Mouse (Mus musculus) heart, embryonic 14.5 days (tissue): ENCODE measurements around the gene Cd2bp2. TPM values are rescaled to one million over a fixed set of nuclear protein-coding genes. Genes with fewer than 3 reads are reported as not detected.
A peak's percentile ranks its signal among the peaks of the same experiment; 100 is the strongest.

Source experiments
- ATAC-seq: fragments of 200-750 bp; cut with Nextera tagmentation; 2 replicates; pipeline ENCODE4 v1.8.0; 2017; ENCODE audit warnings: low read depth, moderate TSS enrichment; ENCODE audit not compliant: insufficient number of reproducible peaks, insufficient read depth, low FRiP score
- H3K27ac ChIP-seq, 2 experiments: fragments of 200-500 bp in 1 of 2; fragments of 300-500 bp in 1 of 2; sonication (generic) in 1 of 2; replicated peaks in 1 of 2; 2 replicates each; pipeline ENCODE4 v1.5.1; 2012 to 2014; ENCODE audit warnings: low read depth in 2 of 2, low read length in 2 of 2, control low read depth in 1 of 2, mild to moderate bottlenecking in 1 of 2, mixed read lengths in 1 of 2; ENCODE audit not compliant: control insufficient read depth in 1 of 2, insufficient read depth in 1 of 2
- H3K27me3 ChIP-seq: fragments of 300-500 bp; sonication (generic); 2 replicates; pipeline ENCODE4 v1.6.1; 2014; ENCODE audit warnings: mild to moderate bottlenecking, low read length, control low read depth; ENCODE audit not compliant: control insufficient read depth, insufficient read depth
- H3K36me3 ChIP-seq: fragments of 300-500 bp; sonication (generic); 2 replicates; pipeline ENCODE4 v1.6.1; 2014; ENCODE audit warnings: mild to moderate bottlenecking, control low read depth, low read length, mixed read lengths; ENCODE audit not compliant: control insufficient read depth, insufficient read depth
- H3K4me1 ChIP-seq, 2 experiments: fragments of 200-500 bp in 1 of 2; fragments of 300-500 bp in 1 of 2; sonication (generic) in 1 of 2; 2 replicates each; pipeline ENCODE4 v1.6.1; 2012 to 2014; ENCODE audit warnings: low read length in 2 of 2, control low read depth in 1 of 2, mixed read lengths in 1 of 2; ENCODE audit not compliant: control insufficient read depth in 2 of 2, insufficient read depth in 2 of 2
- H3K4me2 ChIP-seq: fragments of 300-500 bp; sonication (generic); 2 replicates; pipeline ENCODE4 v1.6.1; 2014; ENCODE audit warnings: mild to moderate bottlenecking, low read length
- H3K4me3 ChIP-seq, 2 experiments: fragments of 200-500 bp in 1 of 2; fragments of 300-500 bp in 1 of 2; sonication (generic) in 1 of 2; 2 replicates each; pipeline ENCODE4 v1.5.1; 2012 to 2014; ENCODE audit warnings: low read length in 2 of 2, mild to moderate bottlenecking in 2 of 2, control low read depth in 1 of 2, low read depth in 1 of 2, moderate library complexity in 1 of 2; ENCODE audit not compliant: control insufficient read depth in 1 of 2, insufficient read depth in 1 of 2
- H3K9ac ChIP-seq: fragments of 300-500 bp; sonication (generic); 2 replicates; pipeline ENCODE4 v1.6.1; 2014; ENCODE audit warnings: mild to moderate bottlenecking, low read length
- H3K9me3 ChIP-seq: fragments of 300-500 bp; sonication (generic); 2 replicates; pipeline ENCODE4 v1.6.1; 2016; ENCODE audit warnings: low read length, control low read depth; ENCODE audit not compliant: control insufficient read depth
- WGBS: fragments of 180-500 bp; shearing (Covaris S2); extraction: QIAGEN DNeasy Blood & Tissue Kit; methylation state at CpG from one replicate; pipeline ENCODE4 v1.1.7; 2014; 5-methylcytosine and 5-hydroxymethylcytosine counted together
- polyA plus RNA-seq: library from polyadenylated mRNA; unstranded; fragments of >200 nt; fragmentation: Nextera tagmentation; extraction: Ambion mirVana; gene quantifications from 2 replicates; pipeline ENCODE4 v1.2.1, GENCODE M21; 2014

The Cd2bp2 gene
- polyA plus RNA-seq, 1 experiment from 2014 or later = 34.8 TPM

DNA sequence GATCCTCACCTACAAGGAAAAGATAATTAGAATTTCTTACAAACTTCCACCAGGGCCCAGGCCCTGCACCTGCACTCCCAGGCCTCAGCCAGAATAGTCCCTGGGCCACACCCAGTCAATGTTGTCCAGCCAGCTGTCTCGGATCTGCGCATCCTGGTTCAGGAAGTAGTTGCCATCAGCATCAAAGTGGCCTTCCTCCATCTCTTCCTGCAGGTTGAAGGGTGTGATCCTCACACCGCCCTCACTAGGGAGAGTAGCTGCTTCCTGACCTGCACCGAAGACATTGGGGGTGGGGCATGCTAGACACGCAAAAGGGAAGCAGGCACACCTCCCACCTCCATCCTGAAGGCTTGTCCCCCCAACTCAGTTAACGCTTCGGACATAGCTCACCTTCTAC, 1.2 kb downstream of the Cd2bp2 start:
- Histone ChIP-seq H3K4me3 (peak overlapping the region; percentile 81 to 99), H3K4me2 (peak overlapping the region; percentile 92), H3K27ac (peak overlapping the region; percentile 39 to 90; a peak in 2 of 4 replicates), H3K27me3 (no peaks in the 10 kb centered on the region), H3K9me3 (no peaks in the 10 kb centered on the region), H3K9ac (peak overlapping the region; percentile 86), H3K36me3 (peaks cover 69% of the 10 kb centered on the region), H3K4me1 (peaks cover 16 to 19% of the 10 kb centered on the region in 2 experiments)
- 68% methylated on average over 7 of the region's 7 CpGs for WGBS
- ATAC-seq = no peak

DNA sequence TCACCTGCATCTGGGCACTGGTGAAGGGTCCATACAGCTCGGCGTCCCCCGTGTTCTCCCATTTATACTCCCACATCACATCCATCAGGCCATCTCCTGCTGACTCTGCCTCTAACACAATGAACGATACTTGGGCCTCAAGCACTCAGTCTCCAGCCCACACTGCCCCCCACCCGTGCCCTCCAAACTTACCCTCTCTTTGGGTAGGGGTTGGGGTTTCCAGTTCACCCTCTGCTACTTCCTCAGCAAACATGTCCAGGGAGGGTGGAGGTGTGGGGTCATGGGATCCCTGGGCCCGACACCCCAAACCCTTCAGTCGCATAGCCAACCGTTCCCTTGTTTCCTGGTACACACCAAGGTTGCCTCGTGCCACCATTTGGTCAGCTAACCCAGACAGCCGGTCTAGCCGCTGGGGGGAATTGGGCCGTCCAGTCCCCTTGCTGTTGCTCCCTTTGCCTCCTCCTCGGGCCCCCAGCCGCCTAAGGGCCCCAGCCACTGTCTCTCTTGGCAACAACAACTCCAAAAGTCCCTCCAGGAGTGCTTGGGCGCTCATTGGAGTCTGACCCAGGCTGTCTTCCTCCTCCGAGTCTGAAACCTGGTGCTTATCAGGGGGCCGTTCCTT, 1.7 kb downstream of the Cd2bp2 start:
- H3K4me2 ChIP-seq = peak overlapping the region; percentile 92; the same call in 1 of the 2 replicates
- H3K27me3 ChIP-seq = no peaks in the 10 kb centered on the region
- peak overlapping the region in 1 of 2 experiments; percentile 81; a peak in 1 of 4 replicates for H3K4me3 ChIP-seq
- no peak overlapping the region for H3K27ac ChIP-seq
- no peak overlapping the region; the same call in 1 of the 2 replicates for H3K9ac ChIP-seq
- no peak for ATAC-seq
- WGBS = 90% methylated on average over 17 of the region's 17 CpGs
- H3K36me3 ChIP-seq = peaks cover 64% of the 10 kb centered on the region
- H3K9me3 ChIP-seq = no peaks in the 10 kb centered on the region
- peaks cover 16 to 19% of the 10 kb centered on the region in 2 experiments for H3K4me1 ChIP-seq

DNA sequence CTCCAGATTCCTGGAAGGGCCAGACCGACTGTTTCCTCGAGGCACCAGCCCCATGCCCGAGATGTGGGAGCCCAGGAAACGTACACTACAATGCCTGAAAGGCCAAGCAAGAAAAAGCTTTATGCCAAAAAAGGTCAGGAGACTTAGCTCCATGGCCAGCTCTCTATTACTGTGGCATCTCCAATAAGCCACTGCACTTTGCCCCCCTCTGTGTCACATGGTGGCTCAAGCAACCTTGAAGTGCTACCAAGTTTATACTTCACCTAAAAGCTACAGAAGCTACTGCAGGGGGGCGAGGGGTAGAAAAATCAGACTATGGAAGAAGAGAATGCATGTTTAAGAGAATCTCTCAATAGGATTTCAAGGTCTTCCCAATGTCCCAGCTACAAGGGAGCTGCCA, 2.9 kb downstream of the Cd2bp2 start:
- 93% methylated on average over 5 of the region's 5 CpGs for WGBS
- peaks cover 16 to 19% of the 10 kb centered on the region in 2 experiments for H3K4me1 ChIP-seq
- no peak overlapping the region for H3K4me3 ChIP-seq
- H3K27me3 ChIP-seq = no peaks in the 10 kb centered on the region
- ATAC-seq = no peak
- peaks cover 52% of the 10 kb centered on the region for H3K36me3 ChIP-seq
- H3K9ac ChIP-seq = no peak overlapping the region
- no peak overlapping the region for H3K4me2 ChIP-seq
- H3K9me3 ChIP-seq = no peaks in the 10 kb centered on the region
- H3K27ac ChIP-seq = no peak overlapping the region

DNA sequence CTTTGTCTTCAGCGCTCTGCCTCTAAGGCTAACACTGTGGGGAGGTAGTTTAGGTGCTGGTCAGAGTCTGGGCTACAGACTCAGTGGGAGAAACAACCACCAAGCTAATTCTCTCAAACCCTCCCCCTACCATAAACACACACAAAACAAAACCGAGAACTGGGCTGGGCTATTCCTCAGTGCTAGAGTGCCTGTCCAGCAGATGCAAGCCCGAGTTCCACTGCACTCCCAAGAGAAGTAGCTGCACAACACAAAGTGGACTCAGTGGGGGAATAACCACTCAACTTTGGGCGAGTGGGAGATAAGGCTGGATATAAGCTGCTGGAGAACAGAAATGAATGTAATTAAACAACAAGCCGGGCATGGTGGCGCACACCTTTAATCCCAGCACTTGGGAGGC, 5.2 kb downstream of the Cd2bp2 start:
- H3K27ac ChIP-seq = no peak overlapping the region
- WGBS = 81% methylated on average over 6 of the region's 6 CpGs
- H3K36me3 ChIP-seq = peaks cover 40% of the 10 kb centered on the region
- no peak overlapping the region for H3K4me3 ChIP-seq
- no peaks in the 10 kb centered on the region for H3K9me3 ChIP-seq
- no peak for ATAC-seq
- H3K27me3 ChIP-seq = no peaks in the 10 kb centered on the region
- no peak overlapping the region for H3K4me2 ChIP-seq
- peaks cover 8 to 13% of the 10 kb centered on the region in 2 experiments for H3K4me1 ChIP-seq
- no peak overlapping the region for H3K9ac ChIP-seq

DNA sequence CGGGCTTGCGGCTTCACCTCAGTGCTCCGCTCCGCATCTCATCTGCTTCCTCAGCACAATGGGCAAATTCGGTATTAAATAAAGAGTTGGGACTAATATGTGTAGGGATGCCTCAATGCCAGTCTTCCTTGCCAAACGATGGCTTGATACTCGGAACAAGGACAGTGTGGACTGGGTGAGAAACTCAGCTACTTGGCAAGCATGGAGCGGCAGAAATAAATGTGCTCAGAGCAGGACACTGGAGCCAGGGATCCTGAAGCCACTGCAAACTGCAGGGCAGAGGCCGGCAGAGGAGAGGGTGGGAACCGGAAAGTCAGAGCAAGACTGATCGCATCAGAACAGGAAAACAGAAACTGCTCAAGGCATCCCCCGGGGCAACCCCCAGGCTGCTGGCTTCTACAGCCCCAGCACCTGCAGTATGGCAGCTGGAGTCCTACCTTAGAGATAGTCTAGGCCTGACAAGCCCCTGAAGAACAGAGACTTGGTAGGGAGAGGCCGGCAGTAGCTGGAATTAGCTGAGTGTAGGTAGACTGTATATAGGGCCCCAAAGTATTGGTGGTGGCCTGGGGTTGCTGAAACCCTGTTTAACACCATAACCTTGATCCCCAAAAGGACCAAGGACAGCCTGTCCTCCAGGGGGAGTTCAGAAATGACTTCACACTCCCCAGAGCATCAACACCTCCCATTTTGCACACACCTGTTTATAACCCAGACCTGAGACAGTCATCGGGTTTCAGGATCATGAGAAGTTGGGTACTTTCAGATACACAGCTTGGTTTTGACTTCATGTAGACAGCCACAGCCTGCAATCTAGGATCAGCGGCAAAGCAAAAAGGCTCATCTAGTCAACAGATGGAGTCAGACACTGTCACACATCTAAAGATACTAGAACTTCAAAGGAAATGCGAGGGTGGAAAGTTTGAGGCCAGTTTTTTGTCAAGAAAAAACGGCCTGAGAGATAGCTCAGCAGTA, 7.3 kb downstream of the Cd2bp2 start:
- Histone ChIP-seq H3K9ac (no peak overlapping the region), H3K27ac (no peak overlapping the region; a peak in 1 of 4 replicates), H3K27me3 (no peaks in the 10 kb centered on the region), H3K4me2 (no peak overlapping the region), H3K36me3 (peaks cover 26% of the 10 kb centered on the region), H3K9me3 (no peaks in the 10 kb centered on the region), H3K4me1 (no peaks in the 10 kb centered on the region), H3K4me3 (no peak overlapping the region)
- 0 out of 2 replicates have a peak, but pooled peaks have one; percentile 29 for ATAC-seq
- 71% methylated on average over 17 of the region's 17 CpGs for WGBS

DNA sequence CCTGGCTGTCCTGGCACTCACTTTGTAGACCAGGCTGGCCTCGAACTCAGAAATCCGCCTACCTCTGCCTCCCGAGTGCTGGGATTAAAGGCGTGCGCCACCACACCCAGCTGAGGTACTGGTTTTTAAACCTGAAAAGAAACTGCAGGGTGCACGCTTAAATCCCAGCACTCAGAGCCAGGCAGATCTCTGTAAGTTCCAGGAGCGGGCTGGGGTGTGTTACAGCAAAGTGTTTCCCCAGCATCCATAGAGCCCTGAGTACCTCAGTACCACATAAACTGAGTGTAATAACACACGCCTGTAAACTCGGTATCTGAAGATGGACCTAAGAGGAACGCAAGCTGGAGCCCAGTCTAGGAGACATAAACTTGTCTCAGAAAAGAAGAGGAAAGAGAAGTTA, 8.5 kb downstream of the Cd2bp2 start:
- no peak overlapping the region for H3K4me2 ChIP-seq
- no peaks in the 10 kb centered on the region for H3K9me3 ChIP-seq
- no peak overlapping the region for H3K27ac ChIP-seq
- H3K36me3 ChIP-seq = peaks cover 14% of the 10 kb centered on the region
- ATAC-seq = no peak
- no peak overlapping the region for H3K9ac ChIP-seq
- 65% methylated on average over 10 of the region's 10 CpGs for WGBS
- H3K27me3 ChIP-seq = no peaks in the 10 kb centered on the region
- H3K4me1 ChIP-seq = no peaks in the 10 kb centered on the region
- no peak overlapping the region for H3K4me3 ChIP-seq

DNA sequence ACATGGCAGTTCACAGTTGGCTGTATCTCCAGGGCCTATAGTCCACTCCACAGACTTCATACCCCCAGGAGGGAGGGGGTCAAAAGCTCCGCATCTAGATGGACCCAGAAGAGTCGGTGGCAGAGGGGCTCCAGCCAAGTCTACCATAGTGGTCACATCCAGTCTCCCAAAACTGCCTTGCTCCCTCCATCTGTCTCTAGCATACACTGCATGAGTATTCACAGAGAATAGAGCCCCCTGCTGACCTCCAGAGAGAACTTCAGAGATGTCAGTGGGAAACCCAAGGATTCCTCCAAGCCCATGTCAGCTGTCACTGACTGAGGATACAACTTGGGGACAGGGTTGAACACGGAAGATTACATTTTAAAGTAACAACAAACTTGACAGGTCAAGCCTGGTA, 10.2 kb downstream of the Cd2bp2 start:
- Histone ChIP-seq H3K9ac (no peak overlapping the region), H3K36me3 (no peaks in the 10 kb centered on the region), H3K27ac (no peak overlapping the region), H3K27me3 (no peaks in the 10 kb centered on the region), H3K9me3 (no peaks in the 10 kb centered on the region), H3K4me3 (no peak overlapping the region), H3K4me2 (no peak overlapping the region), H3K4me1 (no peaks in the 10 kb centered on the region)
- ATAC-seq = no peak
- 56% methylated on average over 3 of the region's 3 CpGs for WGBS
